Mouse (Mus musculus): ENCODE data around the gene Gpr179. TPM values are rescaled to one million over a fixed set of nuclear protein-coding genes. Genes with fewer than 3 reads are reported as not detected.

Gpr179 gene
- polyA plus RNA-seq (2014; fragmentation: Nextera tagmentation; extraction: Ambion mirVana) = 0.03 TPM in 2 replicates

DNA sequence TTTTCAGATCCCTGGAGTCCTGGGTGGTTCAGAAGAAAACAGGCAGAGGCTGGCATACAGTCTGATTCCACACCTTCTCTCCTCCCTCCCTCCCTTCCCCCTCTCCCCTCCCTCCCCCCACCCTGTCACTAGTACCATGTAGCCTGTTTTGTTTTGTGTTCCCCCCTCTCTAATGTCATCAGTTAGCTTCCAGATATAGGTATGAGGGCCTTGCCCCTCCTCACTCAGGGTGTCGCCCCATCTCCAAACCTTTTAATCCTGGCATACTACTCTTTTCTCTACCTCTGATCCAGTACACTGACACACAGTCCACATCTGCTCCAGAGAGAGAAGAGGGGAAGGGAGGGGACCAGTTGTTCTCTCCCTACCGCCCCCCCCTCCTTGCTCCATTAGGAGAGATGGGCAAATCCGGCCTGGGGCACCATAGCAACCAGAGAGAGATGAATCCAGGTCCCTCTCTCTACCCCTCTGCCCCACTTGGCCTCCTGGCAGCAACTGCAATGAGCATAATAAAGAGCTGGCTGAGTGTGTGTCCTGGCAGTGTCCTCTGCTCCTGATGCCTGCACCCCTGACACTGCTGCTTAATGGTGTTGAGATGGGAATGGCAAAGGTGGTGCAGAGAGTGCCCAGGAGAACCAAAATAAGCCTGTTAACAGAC lies at the start of gene Gpr179:
Gene Gpr179, minus strand, starts transcription at position 51 of the 658 bp plus-strand sequence.
- H3K9me3 ChIP-seq (ENCODE audit: control insufficient read depth, low read length) = no peaks in the 10 kb centered on the region
- DNase-seq (ENCODE audit: low spot score) (no peak), ATAC-seq (replicated peaks; ENCODE audit: low FRiP score) (no peak)
- no peaks in the 10 kb centered on the region for H3K27me3 ChIP-seq (ENCODE audit: control insufficient read depth, insufficient read depth, low read length)
- no peak within 1 kb of the TSS for H3K27ac ChIP-seq (ENCODE audit: low read depth, low read length)
- no peak within 1 kb of the TSS for H3K4me3 ChIP-seq (ENCODE audit: low read depth, low read length)
- H3K4me1 ChIP-seq (replicated peaks; ENCODE audit: control insufficient read depth, insufficient read depth, low read length) = peaks cover 3% of the 10 kb centered on the region; the same call in 1 of the 2 replicates
- H3K36me3 ChIP-seq (ENCODE audit: control insufficient read depth, insufficient read depth, low read length) = no peaks in the 10 kb centered on the region
- H3K9ac ChIP-seq (ENCODE audit: low read length) = no peak within 1 kb of the TSS
- no peak within 1 kb of the TSS for H3K4me2 ChIP-seq (ENCODE audit: low read depth, low read length, severe bottlenecking)
- 72% methylated on average over 3 of the region's 3 CpGs for WGBS

DNA sequence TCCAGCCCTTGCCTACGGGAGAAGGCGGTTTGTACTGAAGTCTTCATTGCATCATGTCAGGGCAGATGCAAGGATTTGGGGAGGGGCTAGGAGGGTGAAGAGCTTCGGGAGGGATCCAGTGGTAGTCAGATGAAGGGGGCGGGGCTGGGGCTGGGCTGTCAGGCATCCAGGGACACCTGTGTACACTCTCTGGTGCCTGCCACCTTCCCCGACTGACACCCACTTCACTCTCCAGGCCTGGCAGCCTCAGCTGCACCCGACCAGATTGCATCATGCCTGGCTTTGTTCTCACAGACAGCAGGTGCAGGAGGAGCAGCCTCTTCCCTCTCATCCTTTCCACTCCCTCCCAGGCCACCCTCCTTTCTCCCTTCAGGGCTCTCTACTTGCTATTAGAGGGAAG lies 49.2 kb upstream of the Gpr179 start:
- no peak for ATAC-seq (replicated peaks; ENCODE audit: low FRiP score)
- Histone ChIP-seq H3K4me2 (ENCODE audit: low read depth, low read length, severe bottlenecking) (no peak overlapping the region), H3K9ac (ENCODE audit: low read length) (no peak overlapping the region)

DNA sequence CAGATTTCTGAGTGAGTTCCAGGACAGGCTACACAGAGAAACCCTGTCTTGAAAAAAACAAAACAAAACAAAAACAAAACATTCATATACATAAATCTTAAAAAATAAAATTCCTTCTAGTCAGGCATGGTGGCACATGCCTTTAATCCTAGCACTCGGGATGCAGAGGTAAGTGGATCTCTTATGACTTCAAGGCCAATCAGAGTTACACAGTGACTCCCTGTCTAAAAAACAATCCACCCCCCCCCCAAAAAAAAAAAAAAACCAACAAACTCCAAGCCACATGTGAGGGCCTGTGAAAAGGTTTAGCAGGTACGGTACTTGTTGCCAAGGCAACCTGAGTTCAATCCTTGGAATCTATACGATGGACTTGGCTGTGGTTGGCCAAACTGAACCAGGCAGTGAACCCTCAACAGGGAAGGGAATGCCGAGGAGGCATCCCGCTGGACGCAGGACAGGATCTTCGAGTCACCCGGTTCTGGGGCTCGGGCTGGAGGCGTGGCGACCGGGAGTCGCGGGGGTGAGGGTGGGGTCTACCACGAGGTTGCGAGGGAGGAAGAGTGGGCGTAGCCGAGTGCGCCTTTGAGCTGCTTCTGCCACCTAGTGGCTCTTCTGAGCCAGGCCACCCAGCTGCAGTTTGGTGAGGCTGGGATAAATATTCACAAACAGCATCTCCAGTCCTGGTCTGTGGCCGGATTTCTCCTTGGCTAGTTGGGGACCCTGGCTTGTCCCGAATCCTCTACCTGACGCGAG lies 48.3 kb upstream of the Gpr179 start:
- Histone ChIP-seq H3K9me3 (ENCODE audit: control insufficient read depth, low read length) (no peaks in the 10 kb centered on the region), H3K4me3 (ENCODE audit: low read depth, low read length) (peak overlapping the region; percentile 26), H3K36me3 (ENCODE audit: control insufficient read depth, insufficient read depth, low read length) (no peaks in the 10 kb centered on the region), H3K27me3 (ENCODE audit: control insufficient read depth, insufficient read depth, low read length) (peaks cover under 1% of the 10 kb centered on the region; the same call in 1 of the 2 replicates), H3K4me2 (ENCODE audit: low read depth, low read length, severe bottlenecking) (peak overlapping the region; percentile 65), H3K9ac (ENCODE audit: low read length) (no peak overlapping the region), H3K4me1 (replicated peaks; ENCODE audit: control insufficient read depth, insufficient read depth, low read length) (peaks cover 8% of the 10 kb centered on the region), H3K27ac (ENCODE audit: low read depth, low read length) (no peak overlapping the region)
- WGBS = 3% methylated on average over 23 of the region's 23 CpGs
- DNase-seq (ENCODE audit: low spot score) (peak; percentile 91), ATAC-seq (replicated peaks; ENCODE audit: low FRiP score) (peak; percentile 50)

More for the DNA sequence above, 49.2 kb upstream of the Gpr179 start:
- peaks cover 13% of the 10 kb centered on the region for H3K4me1 ChIP-seq (replicated peaks; ENCODE audit: control insufficient read depth, insufficient read depth, low read length)
- H3K36me3 ChIP-seq (ENCODE audit: control insufficient read depth, insufficient read depth, low read length) = no peaks in the 10 kb centered on the region
- no peaks in the 10 kb centered on the region for H3K9me3 ChIP-seq (ENCODE audit: control insufficient read depth, low read length)
- no peak overlapping the region for H3K4me3 ChIP-seq (ENCODE audit: low read depth, low read length)
- peaks cover 7% of the 10 kb centered on the region; the same call in 1 of the 2 replicates for H3K27me3 ChIP-seq (ENCODE audit: control insufficient read depth, insufficient read depth, low read length)
- 15% methylated on average over 6 of the region's 6 CpGs for WGBS
- no peak overlapping the region for H3K27ac ChIP-seq (ENCODE audit: low read depth, low read length)
- peak; percentile 64 for DNase-seq (ENCODE audit: low spot score)

DNA sequence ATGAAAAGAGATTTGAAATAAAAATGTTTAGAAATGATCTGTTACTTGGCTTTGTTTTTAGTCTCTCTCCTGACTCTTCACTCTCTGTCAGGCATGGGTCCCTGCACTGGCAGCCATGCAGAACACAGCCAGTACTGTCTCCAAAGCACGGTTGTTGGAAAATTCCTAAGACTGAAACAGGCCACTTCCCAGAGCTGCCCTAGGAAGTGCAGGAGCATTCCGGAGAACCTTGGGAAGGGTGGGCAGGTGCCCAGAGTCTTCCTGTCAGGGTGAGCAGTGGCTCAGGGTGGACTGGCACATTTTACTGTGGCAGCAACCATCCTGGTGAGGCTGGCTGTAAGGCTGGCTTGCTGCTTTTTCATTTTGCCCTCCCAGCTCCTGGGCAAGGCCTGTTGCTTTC lies 46.6 kb upstream of the Gpr179 start:
- Histone ChIP-seq H3K36me3 (ENCODE audit: control insufficient read depth, insufficient read depth, low read length) (no peaks in the 10 kb centered on the region; the same call in 1 of the 2 replicates), H3K4me3 (ENCODE audit: low read depth, low read length) (no peak overlapping the region), H3K9ac (ENCODE audit: low read length) (no peak overlapping the region), H3K4me1 (replicated peaks; ENCODE audit: control insufficient read depth, insufficient read depth, low read length) (peaks cover 3% of the 10 kb centered on the region; the same call in 1 of the 2 replicates), H3K27ac (ENCODE audit: low read depth, low read length) (no peak overlapping the region), H3K4me2 (ENCODE audit: low read depth, low read length, severe bottlenecking) (no peak overlapping the region), H3K27me3 (ENCODE audit: control insufficient read depth, insufficient read depth, low read length) (no peaks in the 10 kb centered on the region), H3K9me3 (ENCODE audit: control insufficient read depth, low read length) (no peaks in the 10 kb centered on the region)
- WGBS = 94% methylated on average over 2 of the region's 2 CpGs
- ATAC-seq (replicated peaks; ENCODE audit: low FRiP score) (no peak), DNase-seq (ENCODE audit: low spot score) (no peak)

DNA sequence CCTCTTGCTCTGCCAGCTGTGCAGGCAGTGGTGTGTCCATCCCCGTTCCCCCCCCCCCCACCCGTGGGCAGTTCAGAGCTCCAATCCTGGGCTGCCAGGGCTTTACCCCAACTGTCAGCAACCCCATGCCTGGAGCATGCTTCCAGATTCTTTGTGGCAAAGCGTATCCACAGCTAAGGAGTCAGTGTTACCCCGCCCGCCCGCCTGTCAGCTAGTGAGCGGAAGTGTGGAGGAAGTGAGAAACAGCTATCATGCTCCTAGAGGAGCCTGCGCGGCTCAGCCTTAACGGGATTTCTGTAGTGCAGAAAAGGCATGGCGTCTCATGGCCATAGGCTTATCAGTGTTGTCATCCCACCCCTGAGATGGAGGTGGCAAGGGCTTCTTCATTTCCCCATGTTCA lies 42.3 kb upstream of the Gpr179 start:
- Histone ChIP-seq H3K4me3 (ENCODE audit: low read depth, low read length) (no peak overlapping the region), H3K27me3 (ENCODE audit: control insufficient read depth, insufficient read depth, low read length) (no peaks in the 10 kb centered on the region), H3K4me2 (ENCODE audit: low read depth, low read length, severe bottlenecking) (no peak overlapping the region), H3K4me1 (replicated peaks; ENCODE audit: control insufficient read depth, insufficient read depth, low read length) (no peaks in the 10 kb centered on the region), H3K9ac (ENCODE audit: low read length) (no peak overlapping the region), H3K9me3 (ENCODE audit: control insufficient read depth, low read length) (no peaks in the 10 kb centered on the region), H3K27ac (ENCODE audit: low read depth, low read length) (no peak overlapping the region), H3K36me3 (ENCODE audit: control insufficient read depth, insufficient read depth, low read length) (peaks cover 4% of the 10 kb centered on the region; the same call in 1 of the 2 replicates)
- DNase-seq (ENCODE audit: low spot score) (no peak), ATAC-seq (replicated peaks; ENCODE audit: low FRiP score) (no peak)
- 89% methylated on average over 11 of the region's 11 CpGs for WGBS

DNA sequence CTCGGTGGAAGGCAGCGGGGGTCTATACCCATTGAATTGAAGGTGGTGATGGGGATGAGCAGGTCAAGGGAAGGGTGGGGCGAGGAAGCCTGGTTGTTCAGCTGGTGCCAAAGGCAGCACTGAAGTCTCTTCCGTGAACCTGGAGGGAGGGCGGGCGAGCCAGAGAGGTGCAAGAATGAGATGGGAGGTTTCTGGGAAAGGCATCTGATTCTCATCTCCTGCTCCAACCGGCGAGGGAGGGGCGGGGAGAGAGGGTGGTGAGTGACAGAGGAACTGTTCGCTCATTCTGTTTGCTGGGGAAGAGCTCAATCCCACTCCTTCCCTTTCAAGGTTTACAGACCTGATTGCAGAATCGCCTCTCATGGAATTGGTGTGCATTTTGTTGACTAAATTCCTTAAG lies 41.8 kb upstream of the Gpr179 start:
- Histone ChIP-seq H3K4me1 (replicated peaks; ENCODE audit: control insufficient read depth, insufficient read depth, low read length) (no peaks in the 10 kb centered on the region), H3K27ac (ENCODE audit: low read depth, low read length) (no peak overlapping the region), H3K27me3 (ENCODE audit: control insufficient read depth, insufficient read depth, low read length) (no peaks in the 10 kb centered on the region), H3K9ac (ENCODE audit: low read length) (no peak overlapping the region), H3K4me2 (ENCODE audit: low read depth, low read length, severe bottlenecking) (no peak overlapping the region), H3K4me3 (ENCODE audit: low read depth, low read length) (no peak overlapping the region), H3K36me3 (ENCODE audit: control insufficient read depth, insufficient read depth, low read length) (peaks cover 4% of the 10 kb centered on the region; the same call in 1 of the 2 replicates), H3K9me3 (ENCODE audit: control insufficient read depth, low read length) (no peaks in the 10 kb centered on the region)
- WGBS = 80% methylated on average over 11 of the region's 11 CpGs
- no peak for DNase-seq (ENCODE audit: low spot score)
- ATAC-seq (replicated peaks; ENCODE audit: low FRiP score) = no peak

DNA sequence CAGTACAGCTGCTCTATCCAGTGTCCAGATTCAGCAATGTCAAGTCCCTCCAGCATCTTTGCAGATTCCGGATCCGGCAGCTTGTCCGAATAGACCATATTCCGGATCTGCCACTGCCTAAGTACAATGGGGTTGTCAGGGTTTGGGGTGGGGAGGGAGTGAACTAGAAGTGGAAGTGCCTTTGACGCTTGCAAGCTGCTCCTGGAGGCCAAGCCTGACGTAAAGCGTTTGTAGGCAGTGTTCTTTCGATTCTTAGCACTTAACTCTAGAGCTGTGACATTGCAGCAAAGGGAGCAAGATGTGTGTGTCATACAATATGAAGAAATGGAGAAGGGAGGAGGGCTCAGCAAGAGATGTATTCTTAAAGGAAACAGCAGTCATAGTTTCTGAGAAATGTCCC lies 37.2 kb upstream of the Gpr179 start:
- no peak overlapping the region for H3K4me3 ChIP-seq (ENCODE audit: low read depth, low read length)
- 88% methylated on average over 8 of the region's 8 CpGs for WGBS
- DNase-seq (ENCODE audit: low spot score) (no peak), ATAC-seq (replicated peaks; ENCODE audit: low FRiP score) (no peak)
- H3K4me2 ChIP-seq (ENCODE audit: low read depth, low read length, severe bottlenecking) = no peak overlapping the region
- no peak overlapping the region for H3K27ac ChIP-seq (ENCODE audit: low read depth, low read length)
- H3K9ac ChIP-seq (ENCODE audit: low read length) = no peak overlapping the region
- H3K4me1 ChIP-seq (replicated peaks; ENCODE audit: control insufficient read depth, insufficient read depth, low read length) = no peaks in the 10 kb centered on the region
- no peaks in the 10 kb centered on the region for H3K27me3 ChIP-seq (ENCODE audit: control insufficient read depth, insufficient read depth, low read length)
- no peaks in the 10 kb centered on the region for H3K9me3 ChIP-seq (ENCODE audit: control insufficient read depth, low read length)
- H3K36me3 ChIP-seq (ENCODE audit: control insufficient read depth, insufficient read depth, low read length) = peaks cover 4% of the 10 kb centered on the region; the same call in 1 of the 2 replicates

DNA sequence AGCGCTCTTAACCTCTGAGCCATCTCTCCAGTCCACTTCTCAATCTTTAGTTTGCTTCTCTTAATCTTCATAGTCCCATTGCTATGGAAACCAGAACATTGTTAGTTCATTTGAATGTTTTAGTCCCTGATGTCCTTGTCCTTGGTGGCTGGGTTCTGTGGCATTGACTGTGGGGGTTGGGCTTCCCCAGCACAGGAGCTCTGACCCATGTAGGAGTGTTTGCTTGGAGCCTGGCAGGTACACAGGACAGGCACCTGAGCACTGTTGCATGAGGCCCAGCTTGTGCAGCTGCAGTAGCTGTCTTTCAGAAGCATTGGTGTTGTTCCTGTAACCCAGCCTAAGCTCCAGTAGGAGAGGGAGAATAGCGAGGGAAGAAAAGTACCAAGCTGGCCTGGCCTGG lies 35.9 kb upstream of the Gpr179 start:
- no peaks in the 10 kb centered on the region for H3K27me3 ChIP-seq (ENCODE audit: control insufficient read depth, insufficient read depth, low read length)
- H3K4me2 ChIP-seq (ENCODE audit: low read depth, low read length, severe bottlenecking) = no peak overlapping the region
- ATAC-seq (replicated peaks; ENCODE audit: low FRiP score) = no peak
- H3K9ac ChIP-seq (ENCODE audit: low read length) = no peak overlapping the region
- H3K4me3 ChIP-seq (ENCODE audit: low read depth, low read length) = no peak overlapping the region
- peaks cover 4% of the 10 kb centered on the region; the same call in 1 of the 2 replicates for H3K36me3 ChIP-seq (ENCODE audit: control insufficient read depth, insufficient read depth, low read length)
- H3K4me1 ChIP-seq (replicated peaks; ENCODE audit: control insufficient read depth, insufficient read depth, low read length) = no peaks in the 10 kb centered on the region
- no peak overlapping the region for H3K27ac ChIP-seq (ENCODE audit: low read depth, low read length)
- WGBS = 90% methylated on average over 2 of the region's 2 CpGs
- DNase-seq (ENCODE audit: low spot score) = no peak
- no peaks in the 10 kb centered on the region for H3K9me3 ChIP-seq (ENCODE audit: control insufficient read depth, low read length)

All from forebrain, embryonic 11.5 days (tissue).